Mouse (Mus musculus): Measurements from ENCODE around the gene Mcts2.

GRCm38 (mm10) chr2:152679701-152680355 is 7.0 kb upstream of the Mcts2 start:
- no peak for TF ChIP-seq CTCF (IDR thresholded peaks at IDR 0.05; ENCODE audit: low read depth, low read length)
- TF ChIP-seq POLR2A (IDR thresholded peaks at IDR 0.05; ENCODE audit: extremely low read depth, insufficient read depth, low read length): no peak
